Mouse (Mus musculus) intestine, postnatal 0 days (tissue): ENCODE results near the gene Scly. TPM values are rescaled to one million over a fixed set of nuclear protein-coding genes. Genes with fewer than 3 reads are reported as not detected.
A peak's percentile ranks its signal among the peaks of the same experiment; 100 is the strongest.

Source experiments
- ATAC-seq: fragments of 200-750 bp; cut with Nextera tagmentation; 2 replicates; pipeline ENCODE4 v1.8.0; 2017; ENCODE audit warnings: mild to moderate bottlenecking, moderate TSS enrichment, moderate library complexity
- H3K27ac ChIP-seq: fragments of 300-500 bp; sonication (generic); 2 replicates; pipeline ENCODE4 v1.5.1; 2014; ENCODE audit warnings: mild to moderate bottlenecking, low read depth, low read length, moderate library complexity
- H3K27me3 ChIP-seq: fragments of 300-500 bp; sonication (generic); replicated peaks from 2 replicates; pipeline ENCODE4 v1.6.1; 2014; ENCODE audit warnings: low read length, mixed read lengths; ENCODE audit not compliant: control insufficient read depth, insufficient read depth
- H3K36me3 ChIP-seq: fragments of 300-500 bp; sonication (generic); 2 replicates; pipeline ENCODE4 v1.6.1; 2014; ENCODE audit warnings: mild to moderate bottlenecking, moderate library complexity; ENCODE audit not compliant: control insufficient read depth, insufficient read depth
- H3K4me1 ChIP-seq: fragments of 300-500 bp; sonication (generic); replicated peaks from 2 replicates; pipeline ENCODE4 v1.6.1; 2014; ENCODE audit warnings: antibody characterized with exemption, low read length, mixed read lengths; ENCODE audit not compliant: control insufficient read depth, insufficient read depth
- H3K4me2 ChIP-seq: fragments of 300-500 bp; sonication (generic); replicated peaks from 2 replicates; pipeline ENCODE4 v1.6.1; 2014; ENCODE audit warnings: low read depth, mild to moderate bottlenecking, moderate library complexity
- H3K4me3 ChIP-seq: fragments of 300-500 bp; sonication (generic); 2 replicates; pipeline ENCODE4 v1.5.1; 2014; ENCODE audit warnings: low read depth, low read length
- H3K9ac ChIP-seq: fragments of 300-500 bp; sonication (generic); 2 replicates; pipeline ENCODE4 v1.6.1; 2014; ENCODE audit warnings: mild to moderate bottlenecking, low read depth, low read length
- H3K9me3 ChIP-seq: fragments of 300-500 bp; sonication (generic); 2 replicates; pipeline ENCODE4 v1.6.1; 2016; ENCODE audit warnings: mixed run types; ENCODE audit not compliant: control insufficient read depth
- CTCF ChIP-seq: sonication (generic); IDR thresholded peaks from 2 replicates; pipeline ENCODE4 v1.5.1; 2016; ENCODE audit warnings: low read depth, mild to moderate bottlenecking, control low read depth, antibody characterized with exemption, moderate library complexity
- WGBS: fragments of 180-500 bp; shearing (Covaris S2); extraction: QIAGEN DNeasy Blood & Tissue Kit; methylation state at CpG from one replicate; pipeline ENCODE4 v1.1.7; 2014; 5-methylcytosine and 5-hydroxymethylcytosine counted together
- polyA plus RNA-seq: library from polyadenylated mRNA; unstranded; fragments of >200 nt; fragmentation: Nextera tagmentation; extraction: Ambion mirVana; gene quantifications from 2 replicates; pipeline ENCODE4 v1.2.1, GENCODE M21; 2015

Scly gene
- polyA plus RNA-seq, 1 experiment from 2014 or later: 20.2 TPM

DNA sequence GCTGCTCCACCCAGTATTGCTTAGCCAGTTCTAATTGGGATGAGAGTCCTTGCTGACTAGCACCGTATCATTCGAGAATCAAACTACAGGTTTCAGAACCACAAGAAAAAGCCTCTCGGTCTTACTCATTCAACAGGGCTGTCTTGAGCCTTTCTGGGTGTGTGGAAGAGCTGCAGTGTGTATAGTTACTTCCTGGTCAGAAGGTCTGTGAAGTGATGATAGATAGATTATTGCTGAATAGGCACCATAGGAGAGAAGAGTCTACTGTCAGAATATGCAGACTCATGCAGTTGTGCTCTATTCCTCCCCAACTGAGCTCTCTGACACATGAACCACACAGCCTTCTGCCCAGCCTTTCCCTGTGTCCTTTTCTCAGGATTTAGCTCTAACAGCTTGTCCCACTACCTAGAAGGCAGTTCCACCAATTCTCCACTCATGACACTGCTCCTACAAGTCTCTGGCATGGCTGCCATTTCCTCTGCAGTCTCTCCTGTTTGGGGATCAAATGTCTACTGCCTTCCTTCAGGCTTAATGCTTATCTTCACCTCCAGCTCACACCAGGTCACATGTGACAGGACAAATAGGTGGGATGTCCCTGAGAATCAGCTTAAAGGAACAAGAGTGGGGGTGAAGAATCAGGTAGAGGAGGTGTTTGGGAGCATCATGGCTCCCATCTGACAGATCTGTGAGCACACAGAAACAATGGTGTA is 19.6 kb upstream of the Scly start:
- no peak overlapping the region for H3K9ac ChIP-seq
- 0 out of 2 replicates have a peak overlapping the region, but pooled peaks have one; percentile 35 for H3K27ac ChIP-seq
- no peaks in the 10 kb centered on the region for H3K27me3 ChIP-seq
- 91% methylated on average over 3 of the region's 3 CpGs for WGBS
- peaks cover 52% of the 10 kb centered on the region for H3K36me3 ChIP-seq
- no peak for ATAC-seq
- H3K4me3 ChIP-seq: no peak overlapping the region
- H3K9me3 ChIP-seq: no peaks in the 10 kb centered on the region
- no peak for TF ChIP-seq CTCF
- no peaks in the 10 kb centered on the region for H3K4me1 ChIP-seq
- no peak overlapping the region for H3K4me2 ChIP-seq

DNA sequence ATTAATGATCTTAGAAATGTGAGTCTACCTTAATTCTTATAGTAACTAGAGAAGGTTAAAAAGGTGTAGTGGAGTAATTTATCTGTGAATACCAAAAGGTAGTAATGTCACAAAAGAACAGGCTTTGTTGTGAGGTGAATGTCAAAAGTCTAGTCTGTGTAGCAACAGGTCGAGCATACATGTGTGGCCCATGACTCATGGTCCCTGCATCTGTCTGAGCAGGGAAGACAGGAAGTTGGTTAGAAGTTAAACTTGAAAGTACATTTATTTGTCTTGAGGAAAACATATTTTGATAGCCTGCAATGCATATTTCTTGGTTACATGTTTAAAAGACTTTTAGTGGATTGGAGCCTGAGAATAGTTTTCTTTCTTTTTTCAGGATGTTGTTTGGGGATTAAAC is 19.0 kb upstream of the Scly start:
- Histone ChIP-seq H3K4me2 (no peak overlapping the region), H3K27me3 (no peaks in the 10 kb centered on the region), H3K9me3 (no peaks in the 10 kb centered on the region), H3K9ac (no peak overlapping the region), H3K27ac (no peak overlapping the region), H3K4me1 (no peaks in the 10 kb centered on the region), H3K4me3 (no peak overlapping the region), H3K36me3 (peaks cover 52% of the 10 kb centered on the region)
- ATAC-seq: no peak
- WGBS: 72% methylated on average over 1 of the region's 1 CpGs
- no peak for TF ChIP-seq CTCF

DNA sequence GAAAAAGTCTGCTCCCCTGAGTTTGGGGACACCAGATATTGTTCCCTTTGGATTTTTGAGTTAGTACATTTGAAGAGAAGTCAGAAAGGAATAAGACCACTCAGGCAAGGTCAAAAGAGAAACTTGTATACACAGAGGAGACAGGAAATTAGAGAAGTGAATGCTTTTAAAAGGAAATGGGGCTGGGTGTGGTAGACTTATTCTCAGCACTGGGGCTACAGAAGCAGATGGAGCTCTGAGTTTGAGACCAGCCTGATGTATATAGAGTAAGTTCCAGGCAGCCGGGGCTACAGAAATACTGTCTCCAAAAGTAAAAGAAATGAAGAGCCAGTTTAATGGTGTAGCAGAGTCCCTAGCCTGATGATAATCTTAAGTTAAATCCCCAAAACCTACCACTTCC is 15.6 kb upstream of the Scly start:
- Histone ChIP-seq H3K4me2 (no peak overlapping the region), H3K9me3 (no peaks in the 10 kb centered on the region), H3K27me3 (no peaks in the 10 kb centered on the region), H3K9ac (no peak overlapping the region), H3K4me3 (no peak overlapping the region), H3K27ac (no peak overlapping the region), H3K4me1 (no peaks in the 10 kb centered on the region), H3K36me3 (peaks cover 55% of the 10 kb centered on the region)
- 95% methylated on average over 1 of the region's 1 CpGs for WGBS
- TF ChIP-seq CTCF: no peak
- no peak for ATAC-seq

DNA sequence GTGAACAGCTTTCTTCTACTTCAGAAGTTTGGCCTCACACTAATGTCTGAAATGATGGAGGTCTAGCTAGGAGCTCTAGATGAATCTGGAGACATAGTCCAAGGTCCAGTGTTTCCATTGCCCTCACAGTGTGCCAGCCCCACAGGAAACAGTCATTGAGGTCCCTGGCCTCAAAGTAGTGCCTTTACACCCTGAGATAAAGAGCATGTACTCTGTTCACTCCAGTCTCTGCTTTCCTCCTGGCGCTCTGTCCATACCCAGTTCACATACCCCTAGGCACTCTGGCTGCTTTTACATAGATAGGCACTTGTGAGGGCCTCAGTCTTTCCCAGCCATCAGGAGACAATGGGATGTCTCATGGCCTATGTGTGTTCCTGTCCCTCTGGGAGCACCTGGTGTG is 8.8 kb upstream of the Scly start:
- Histone ChIP-seq H3K4me1 (no peaks in the 10 kb centered on the region), H3K36me3 (peaks cover 27% of the 10 kb centered on the region), H3K4me3 (no peak overlapping the region), H3K9me3 (no peaks in the 10 kb centered on the region), H3K4me2 (no peak overlapping the region), H3K27ac (no peak overlapping the region), H3K27me3 (no peaks in the 10 kb centered on the region), H3K9ac (no peak overlapping the region)
- TF ChIP-seq CTCF: no peak
- 50% methylated on average over 1 of the region's 1 CpGs for WGBS
- peak; percentile 67 for ATAC-seq

- H3K4me3 ChIP-seq: no peak overlapping the region
- H3K27ac ChIP-seq: no peak overlapping the region
- ATAC-seq: no peak
These were observed 5.9 kb upstream of the Scly start for GRCm38 (mm10) chr1:91292101-91292825.

GRCm38 (mm10) chr1:91295544-91295943 is 2.6 kb upstream of the Scly start:
- Histone ChIP-seq H3K27ac (no peak overlapping the region), H3K4me1 (no peaks in the 10 kb centered on the region), H3K4me2 (no peak overlapping the region), H3K36me3 (0 out of 2 replicates have a peak, but pooled peaks cover 4% of the 10 kb centered on the region), H3K9me3 (no peaks in the 10 kb centered on the region), H3K27me3 (no peaks in the 10 kb centered on the region), H3K9ac (no peak overlapping the region), H3K4me3 (no peak overlapping the region)
- no peak for ATAC-seq
- 87% methylated on average over 6 of the region's 6 CpGs for WGBS
- no peak for TF ChIP-seq CTCF

More at GRCm38 (mm10) chr1:91292101-91292825, 5.9 kb upstream of the Scly start:
- Histone ChIP-seq H3K4me2 (no peak overlapping the region), H3K9me3 (no peaks in the 10 kb centered on the region), H3K27me3 (no peaks in the 10 kb centered on the region), H3K36me3 (peaks cover 8% of the 10 kb centered on the region; the same call in 1 of the 2 replicates), H3K4me1 (no peaks in the 10 kb centered on the region), H3K9ac (no peak overlapping the region)
- TF ChIP-seq CTCF: no peak
- 93% methylated on average over 11 of the region's 11 CpGs for WGBS
